Mouse (Mus musculus): Measurements from ENCODE around the gene Park7. TPM values are rescaled to one million over a fixed set of nuclear protein-coding genes. Genes with fewer than 3 reads are reported as not detected.
A peak's percentile ranks its signal among the peaks of the same experiment; 100 is the strongest.

Park7 gene
- polyA plus RNA-seq (2015; fragmentation: Nextera tagmentation; extraction: Ambion mirVana): 374 TPM in 2 replicates

GRCm38 (mm10) chr4:150914290-150914733 is at the start of gene Park7, which contains the start of gene Tnfrsf9:
TSS of gene Park7 (minus strand) at chr4:150914437.
TSS of gene Tnfrsf9 (plus strand) at chr4:150914562.
- Histone ChIP-seq H3K4me2 (replicated peaks) (peak within 1 kb of the TSS; percentile 57), H3K9me3 (replicated peaks) (no peaks in the 10 kb centered on the region), H3K27ac (replicated peaks) (peak within 1 kb of the TSS; percentile 93), H3K4me1 (peaks cover 13% of the 10 kb centered on the region; the same call in 1 of the 2 replicates), H3K27me3 (no peaks in the 10 kb centered on the region), H3K9ac (peak within 1 kb of the TSS; percentile 85), H3K4me3 (replicated peaks) (peak within 1 kb of the TSS; percentile 75), H3K36me3 (no peaks in the 10 kb centered on the region)
- peak; percentile 86 for ATAC-seq (ENCODE audit: insufficient number of reproducible peaks, low FRiP score, low TSS enrichment, low read depth)
- under 1% methylated on average over 48 of the region's 48 CpGs for WGBS

- 59% methylated on average over 2 of the region's 2 CpGs for WGBS
- peaks cover 5% of the 10 kb centered on the region for H3K4me1 ChIP-seq
- no peaks in the 10 kb centered on the region for H3K36me3 ChIP-seq
- H3K9me3 ChIP-seq (replicated peaks): no peaks in the 10 kb centered on the region
- H3K27ac ChIP-seq (replicated peaks): no peak overlapping the region
- H3K9ac ChIP-seq: no peak overlapping the region
- no peaks in the 10 kb centered on the region for H3K27me3 ChIP-seq
- ATAC-seq (ENCODE audit: insufficient number of reproducible peaks, low FRiP score, low TSS enrichment, low read depth): no peak
- H3K4me3 ChIP-seq (replicated peaks): no peak overlapping the region
- H3K4me2 ChIP-seq (replicated peaks): no peak overlapping the region
Observed at GRCm38 (mm10) chr4:150963711-150964110, 49.5 kb upstream of the Park7 start.

- 50% methylated on average over 6 of the region's 6 CpGs for WGBS
- no peak for ATAC-seq (ENCODE audit: insufficient number of reproducible peaks, low FRiP score, low TSS enrichment, low read depth)
- Histone ChIP-seq H3K27me3 (no peaks in the 10 kb centered on the region), H3K4me3 (replicated peaks) (no peak overlapping the region), H3K9me3 (replicated peaks) (no peaks in the 10 kb centered on the region), H3K27ac (replicated peaks) (no peak overlapping the region), H3K9ac (no peak overlapping the region), H3K4me1 (peaks cover 5% of the 10 kb centered on the region), H3K36me3 (no peaks in the 10 kb centered on the region), H3K4me2 (replicated peaks) (no peak overlapping the region)
Observed at GRCm38 (mm10) chr4:150962231-150962630, 48.0 kb upstream of the Park7 start.

GRCm38 (mm10) chr4:150958536-150958935 is 44.3 kb upstream of the Park7 start:
- H3K36me3 ChIP-seq: no peaks in the 10 kb centered on the region
- no peak for ATAC-seq (ENCODE audit: insufficient number of reproducible peaks, low FRiP score, low TSS enrichment, low read depth)
- H3K4me2 ChIP-seq (replicated peaks): no peak overlapping the region
- H3K4me1 ChIP-seq: peaks cover 4% of the 10 kb centered on the region; the same call in 1 of the 2 replicates
- no peak overlapping the region for H3K4me3 ChIP-seq (replicated peaks)
- H3K9ac ChIP-seq: no peak overlapping the region
- no peak overlapping the region for H3K27ac ChIP-seq (replicated peaks)
- 78% methylated on average over 7 of the region's 7 CpGs for WGBS
- H3K27me3 ChIP-seq: no peaks in the 10 kb centered on the region
- H3K9me3 ChIP-seq (replicated peaks): no peaks in the 10 kb centered on the region

- 17% methylated on average over 1 of the region's 1 CpGs for WGBS
Observed at GRCm38 (mm10) chr4:150957106-150957458, 42.8 kb upstream of the Park7 start.

GRCm38 (mm10) chr4:150956369-150957105 is 42.3 kb upstream of the Park7 start:
- Histone ChIP-seq H3K27me3 (no peaks in the 10 kb centered on the region), H3K27ac (replicated peaks) (no peak overlapping the region), H3K4me3 (replicated peaks) (no peak overlapping the region), H3K9ac (no peak overlapping the region), H3K4me1 (peaks cover 4% of the 10 kb centered on the region; the same call in 1 of the 2 replicates), H3K36me3 (no peaks in the 10 kb centered on the region), H3K9me3 (replicated peaks) (no peaks in the 10 kb centered on the region), H3K4me2 (replicated peaks) (no peak overlapping the region)
- 57% methylated on average over 13 of the region's 13 CpGs for WGBS
- ATAC-seq (ENCODE audit: insufficient number of reproducible peaks, low FRiP score, low TSS enrichment, low read depth): 0 out of 2 replicates have a peak, but pooled peaks have one; percentile 41

More at GRCm38 (mm10) chr4:150957106-150957458, 42.8 kb upstream of the Park7 start:
- no peak overlapping the region for H3K4me3 ChIP-seq (replicated peaks)
- H3K4me1 ChIP-seq: peaks cover 4% of the 10 kb centered on the region; the same call in 1 of the 2 replicates
- H3K27ac ChIP-seq (replicated peaks): no peak overlapping the region
- no peak overlapping the region for H3K9ac ChIP-seq
- no peaks in the 10 kb centered on the region for H3K36me3 ChIP-seq
- no peak for ATAC-seq (ENCODE audit: insufficient number of reproducible peaks, low FRiP score, low TSS enrichment, low read depth)
- H3K4me2 ChIP-seq (replicated peaks): no peak overlapping the region
- no peaks in the 10 kb centered on the region for H3K9me3 ChIP-seq (replicated peaks)
- H3K27me3 ChIP-seq: no peaks in the 10 kb centered on the region

GRCm38 (mm10) chr4:150950972-150951371 is 36.7 kb upstream of the Park7 start:
- no peak for ATAC-seq (ENCODE audit: insufficient number of reproducible peaks, low FRiP score, low TSS enrichment, low read depth)
- H3K9ac ChIP-seq: no peak overlapping the region
- no peaks in the 10 kb centered on the region for H3K9me3 ChIP-seq (replicated peaks)
- WGBS: 76% methylated on average over 10 of the region's 10 CpGs
- H3K4me2 ChIP-seq (replicated peaks): no peak overlapping the region
- H3K4me3 ChIP-seq (replicated peaks): no peak overlapping the region
- H3K36me3 ChIP-seq: no peaks in the 10 kb centered on the region
- no peak overlapping the region for H3K27ac ChIP-seq (replicated peaks)
- H3K4me1 ChIP-seq: no peaks in the 10 kb centered on the region
- H3K27me3 ChIP-seq: no peaks in the 10 kb centered on the region

- H3K9ac ChIP-seq: no peak overlapping the region
Observed at GRCm38 (mm10) chr4:150944707-150945106, 30.5 kb upstream of the Park7 start.

GRCm38 (mm10) chr4:150939991-150940651 is 25.9 kb upstream of the Park7 start:
- H3K27ac ChIP-seq (replicated peaks): no peak overlapping the region
- H3K4me2 ChIP-seq (replicated peaks): no peak overlapping the region
- no peak overlapping the region for H3K9ac ChIP-seq
- H3K27me3 ChIP-seq: no peaks in the 10 kb centered on the region
- H3K36me3 ChIP-seq: no peaks in the 10 kb centered on the region
- 57% methylated on average over 13 of the region's 13 CpGs for WGBS
- no peak overlapping the region for H3K4me3 ChIP-seq (replicated peaks)
- no peak for ATAC-seq (ENCODE audit: insufficient number of reproducible peaks, low FRiP score, low TSS enrichment, low read depth)
- H3K9me3 ChIP-seq (replicated peaks): no peaks in the 10 kb centered on the region
- H3K4me1 ChIP-seq: no peaks in the 10 kb centered on the region; the same call in 1 of the 2 replicates

More at GRCm38 (mm10) chr4:150944707-150945106, 30.5 kb upstream of the Park7 start:
- H3K36me3 ChIP-seq: no peaks in the 10 kb centered on the region
- no peaks in the 10 kb centered on the region for H3K9me3 ChIP-seq (replicated peaks)
- H3K4me1 ChIP-seq: no peaks in the 10 kb centered on the region
- no peak overlapping the region for H3K27ac ChIP-seq (replicated peaks)
- ATAC-seq (ENCODE audit: insufficient number of reproducible peaks, low FRiP score, low TSS enrichment, low read depth): no peak
- 92% methylated on average over 7 of the region's 7 CpGs for WGBS
- no peak overlapping the region for H3K4me3 ChIP-seq (replicated peaks)
- no peak overlapping the region for H3K4me2 ChIP-seq (replicated peaks)
- no peaks in the 10 kb centered on the region for H3K27me3 ChIP-seq

- no peak for ATAC-seq (ENCODE audit: insufficient number of reproducible peaks, low FRiP score, low TSS enrichment, low read depth)
- Histone ChIP-seq H3K9me3 (replicated peaks) (no peaks in the 10 kb centered on the region), H3K9ac (no peak overlapping the region), H3K4me1 (no peaks in the 10 kb centered on the region; the same call in 1 of the 2 replicates), H3K27me3 (no peaks in the 10 kb centered on the region), H3K36me3 (no peaks in the 10 kb centered on the region), H3K27ac (replicated peaks) (no peak overlapping the region), H3K4me2 (replicated peaks) (peak overlapping the region; percentile 29), H3K4me3 (replicated peaks) (0 out of 2 replicates have a peak overlapping the region, but pooled peaks have one; percentile 7)
- 40% methylated on average over 14 of the region's 14 CpGs for WGBS
Observed at GRCm38 (mm10) chr4:150938063-150938452, 23.8 kb upstream of the Park7 start.

- Histone ChIP-seq H3K9me3 (replicated peaks) (no peaks in the 10 kb centered on the region), H3K9ac (no peak overlapping the region), H3K36me3 (no peaks in the 10 kb centered on the region), H3K27me3 (no peaks in the 10 kb centered on the region), H3K4me2 (replicated peaks) (peak overlapping the region; percentile 29), H3K4me1 (no peaks in the 10 kb centered on the region; the same call in 1 of the 2 replicates), H3K4me3 (replicated peaks) (0 out of 2 replicates have a peak overlapping the region, but pooled peaks have one; percentile 7), H3K27ac (replicated peaks) (no peak overlapping the region)
- no peak for ATAC-seq (ENCODE audit: insufficient number of reproducible peaks, low FRiP score, low TSS enrichment, low read depth)
- 60% methylated on average over 16 of the region's 16 CpGs for WGBS
Observed at GRCm38 (mm10) chr4:150937293-150938062, 23.2 kb upstream of the Park7 start.
